Mouse (Mus musculus): Measurements from ENCODE around the gene Pcsk7.

GRCm38 (mm10) chr9:45939794-45940193, 33.5 kb downstream of the Pcsk7 start:
- TF ChIP-seq POLR2A (IDR thresholded peaks at IDR 0.05; ENCODE audit: borderline replicate concordance, insufficient read depth, low read length) (no peak), CTCF (IDR thresholded peaks at IDR 0.05; ENCODE audit: borderline replicate concordance, insufficient read depth, low read depth, low read length) (no peak)
